Mouse (Mus musculus): Measurements from ENCODE around the gene Fam166b.

Gene Fam166b

GRCm38 (mm10) chr4:43428180-43428861 is 613 bp downstream of the Fam166b start:
- peak; percentile 35 for DNase-seq

DNA sequence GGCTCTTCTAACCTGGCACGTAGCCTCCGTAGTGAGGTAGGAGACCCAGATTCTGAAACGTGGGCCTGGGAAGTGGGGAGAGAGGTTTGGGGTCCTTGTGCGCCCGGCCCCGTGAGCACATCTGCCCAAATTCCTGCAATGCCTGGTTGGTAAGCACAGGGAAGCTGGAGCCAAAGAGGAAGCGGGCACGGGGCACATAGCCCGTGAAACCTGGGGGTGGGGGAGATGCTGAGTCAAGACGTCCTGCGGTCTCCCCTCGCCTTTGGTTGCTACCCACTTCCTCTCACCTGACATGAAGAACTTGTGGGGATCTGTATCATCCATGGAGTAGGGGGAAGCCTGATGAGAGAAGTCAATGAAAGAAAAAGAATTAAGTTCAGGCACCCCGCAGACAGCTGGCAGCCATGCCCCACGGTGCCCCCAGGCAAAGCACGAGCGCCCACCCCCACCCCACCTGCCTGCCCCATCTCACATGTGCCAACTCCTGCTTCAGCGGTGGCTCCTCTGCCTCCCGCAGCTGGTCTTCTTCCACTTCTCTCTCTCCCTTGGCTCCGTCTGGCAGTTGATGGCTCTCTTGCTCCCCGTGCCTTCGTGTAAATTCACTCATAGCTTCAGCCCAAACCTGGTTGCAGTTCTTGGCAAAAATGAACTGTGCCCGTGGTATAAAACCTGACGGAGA is 1.3 kb downstream of the Fam166b start:
- DNase-seq = peak; percentile 91

GRCm38 (mm10) chr4:43426487-43426886 is 2.4 kb downstream of the Fam166b start:
- DNase-seq = no peak

DNA sequence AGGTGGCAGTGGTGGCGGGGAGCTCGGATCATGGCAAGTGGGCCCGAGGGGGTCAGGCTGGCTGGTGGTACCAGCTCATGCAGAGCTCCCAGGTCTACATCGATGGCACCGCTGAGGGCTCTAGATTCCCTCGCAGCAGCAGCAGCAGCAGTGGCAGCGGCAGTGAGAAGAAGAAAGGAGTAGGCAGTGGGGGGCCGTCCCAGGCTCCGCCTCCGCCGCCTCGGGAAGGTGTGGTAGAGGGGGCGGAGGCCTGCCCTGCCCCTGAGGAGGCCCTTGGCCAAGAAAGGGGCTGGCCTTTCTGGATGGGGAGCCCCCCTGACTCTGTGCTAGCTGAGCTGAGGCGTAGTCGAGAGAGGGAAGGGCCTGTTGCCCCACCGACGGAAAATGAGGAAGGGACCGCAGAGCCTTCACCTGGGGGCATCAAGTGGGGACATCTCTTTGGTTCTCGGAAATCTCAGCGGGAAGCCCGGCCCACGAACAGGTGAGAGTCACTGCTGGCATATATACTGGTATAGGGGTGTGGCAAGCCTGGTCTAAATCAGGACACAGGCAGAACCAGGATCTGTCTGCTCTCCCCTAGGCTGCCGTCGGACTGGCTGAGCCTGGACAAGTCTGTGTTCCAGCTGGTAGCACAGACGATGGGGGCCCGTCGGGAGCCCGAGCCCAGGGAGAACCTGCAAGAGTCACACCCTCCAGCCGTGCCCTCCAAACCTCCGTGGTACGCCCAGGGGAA is 3.1 kb downstream of the Fam166b start:
- peak; percentile 64 for DNase-seq

DNA sequence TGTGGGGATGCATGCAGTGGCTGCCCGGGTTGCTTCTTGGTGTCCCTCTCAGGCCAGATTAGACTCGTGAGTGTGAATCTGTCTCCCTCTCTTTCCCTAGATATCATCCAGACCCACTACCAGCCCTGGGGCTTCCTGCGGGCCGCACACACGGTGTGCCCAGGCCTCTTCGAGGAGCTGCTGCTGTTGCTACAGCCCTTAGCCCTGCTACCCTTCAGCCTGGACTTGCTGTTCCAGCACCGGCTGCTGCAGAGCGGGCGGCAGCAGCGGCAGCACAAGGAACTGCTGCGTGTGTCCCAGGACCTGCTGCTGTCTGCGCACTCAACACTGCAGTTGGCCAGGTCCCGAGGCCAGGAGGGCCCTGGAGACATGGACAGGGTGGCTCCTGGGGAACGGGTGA is 3.7 kb downstream of the Fam166b start:
- no peak for DNase-seq

DNA sequence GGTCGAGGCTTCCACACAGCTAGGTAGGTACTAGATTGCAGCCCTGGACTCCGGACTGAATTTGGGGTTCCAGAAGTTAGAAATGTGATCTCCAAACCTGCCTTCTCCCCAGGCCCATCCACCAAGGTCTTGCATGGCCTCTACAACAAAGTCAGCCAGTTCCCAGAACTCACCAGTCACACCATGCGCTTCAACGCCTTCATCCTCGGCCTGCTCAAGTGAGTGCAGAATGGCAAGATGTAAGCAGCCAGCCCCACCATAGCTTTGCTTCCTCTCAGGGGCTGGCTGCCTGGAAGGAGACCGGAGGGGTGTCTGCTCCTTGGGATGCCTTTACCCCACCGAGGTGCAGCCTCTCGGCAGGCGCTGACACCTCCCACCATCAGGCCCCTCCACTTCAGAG is 4.9 kb downstream of the Fam166b start:
- no peak for DNase-seq

GRCm38 (mm10) chr4:43423267-43423934 is 5.5 kb downstream of the Fam166b start:
- no peak for DNase-seq

DNA sequence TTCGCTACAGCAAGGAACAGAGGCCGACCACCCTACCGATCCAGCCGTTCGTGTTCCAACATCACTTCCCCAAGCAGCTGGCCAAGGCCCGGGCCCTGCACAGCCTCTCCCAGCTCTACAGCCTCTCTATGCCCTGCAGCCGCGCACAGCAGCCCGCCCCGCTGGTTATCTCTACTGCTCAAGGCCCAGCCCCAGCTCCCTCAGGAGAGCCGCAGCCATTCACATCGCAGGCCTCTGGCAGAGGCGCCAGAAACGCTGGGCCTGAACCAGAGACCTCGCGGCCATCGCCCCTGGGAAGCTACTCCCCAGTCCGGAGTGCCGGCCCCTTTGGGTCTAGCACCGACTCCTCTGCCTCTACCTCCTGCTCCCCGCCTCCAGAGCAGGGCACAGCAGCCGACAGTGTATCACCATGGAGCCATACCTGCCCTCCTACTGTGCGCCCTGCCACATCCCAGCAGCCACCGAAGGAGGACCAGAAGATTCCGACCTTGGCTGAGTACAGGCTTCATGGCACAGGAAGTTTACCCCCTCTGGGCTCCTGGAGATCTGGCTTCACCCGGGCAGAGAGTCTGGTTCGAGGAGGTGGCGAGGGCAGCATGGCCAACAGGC is 7.2 kb downstream of the Fam166b start:
- DNase-seq = no peak

GRCm38 (mm10) chr4:43420305-43420704 is 8.6 kb downstream of the Fam166b start:
- peak; percentile 72 for DNase-seq

- no peak for DNase-seq
These were observed 9.1 kb downstream of the Fam166b start for GRCm38 (mm10) chr4:43419801-43420281.

- DNase-seq = no peak
These were observed 9.8 kb downstream of the Fam166b start for GRCm38 (mm10) chr4:43418973-43419656.

GRCm38 (mm10) chr4:43418450-43418849 is 10.5 kb downstream of the Fam166b start:
- no peak for DNase-seq

DNA sequence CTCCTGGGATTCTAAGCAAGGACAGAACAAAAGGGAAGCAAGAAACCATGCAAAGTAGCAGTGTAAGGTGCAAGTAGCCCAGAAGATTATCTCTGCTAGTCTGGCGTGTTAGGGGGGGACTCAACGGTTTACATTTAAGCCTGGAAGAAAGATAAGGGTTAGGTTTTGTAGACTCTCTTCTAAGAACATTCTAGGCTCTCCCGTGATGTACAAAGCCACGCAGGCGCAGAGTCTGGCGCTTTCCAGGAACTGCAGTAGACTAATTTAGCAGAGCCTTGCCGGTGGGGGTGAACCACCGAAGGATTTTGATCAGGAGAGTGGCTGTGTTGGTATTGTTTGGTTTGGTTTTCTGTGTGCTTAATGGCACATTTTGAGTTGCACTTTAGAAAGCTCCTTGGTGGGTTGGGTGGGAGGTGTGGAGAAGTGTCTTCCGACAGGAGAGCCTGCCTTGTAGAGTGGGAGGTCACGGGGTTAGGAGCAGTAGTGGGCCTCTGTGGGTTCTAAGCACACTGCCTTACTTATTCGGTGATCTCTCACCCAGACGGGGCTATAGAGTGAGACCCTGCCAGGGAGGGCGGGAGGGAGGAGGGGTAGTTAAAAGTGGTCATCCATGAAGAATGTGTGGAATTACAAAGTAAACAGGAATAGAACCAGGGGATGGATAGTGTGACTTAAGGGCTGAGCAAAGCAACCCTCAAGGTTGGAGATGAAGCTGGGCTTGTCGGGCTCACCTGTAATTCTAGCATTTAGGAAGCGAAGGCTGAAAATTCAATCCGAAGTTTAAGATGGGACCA is 11.5 kb downstream of the Fam166b start:
- no peak for DNase-seq

- DNase-seq = no peak
These were observed 12.9 kb downstream of the Fam166b start for GRCm38 (mm10) chr4:43416071-43416490.

- no peak for DNase-seq
These were observed 13.5 kb downstream of the Fam166b start for GRCm38 (mm10) chr4:43415221-43416070.

DNA sequence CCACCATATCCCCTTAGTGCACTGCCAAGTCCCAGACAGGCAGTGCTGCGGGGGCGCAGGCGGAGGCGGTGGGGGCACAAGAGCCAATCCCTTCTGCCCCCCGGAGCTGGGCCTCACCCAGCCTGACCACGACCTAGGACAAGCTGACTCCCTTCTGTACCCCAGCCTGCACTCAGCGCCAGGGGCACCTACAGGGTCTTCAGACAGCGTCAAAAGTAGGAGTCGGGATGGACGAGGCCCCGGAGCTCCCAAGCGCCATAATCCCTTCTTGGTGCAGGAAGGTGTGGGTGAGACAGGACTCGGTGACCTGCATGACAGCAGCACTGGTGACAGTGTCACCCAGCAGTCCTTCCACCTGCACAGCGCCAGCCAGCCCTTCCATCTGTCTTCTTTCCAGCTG is 14.2 kb downstream of the Fam166b start:
- DNase-seq = no peak

- no peak for DNase-seq
These were observed 21.6 kb downstream of the Fam166b start for GRCm38 (mm10) chr4:43407071-43407920.

DNA sequence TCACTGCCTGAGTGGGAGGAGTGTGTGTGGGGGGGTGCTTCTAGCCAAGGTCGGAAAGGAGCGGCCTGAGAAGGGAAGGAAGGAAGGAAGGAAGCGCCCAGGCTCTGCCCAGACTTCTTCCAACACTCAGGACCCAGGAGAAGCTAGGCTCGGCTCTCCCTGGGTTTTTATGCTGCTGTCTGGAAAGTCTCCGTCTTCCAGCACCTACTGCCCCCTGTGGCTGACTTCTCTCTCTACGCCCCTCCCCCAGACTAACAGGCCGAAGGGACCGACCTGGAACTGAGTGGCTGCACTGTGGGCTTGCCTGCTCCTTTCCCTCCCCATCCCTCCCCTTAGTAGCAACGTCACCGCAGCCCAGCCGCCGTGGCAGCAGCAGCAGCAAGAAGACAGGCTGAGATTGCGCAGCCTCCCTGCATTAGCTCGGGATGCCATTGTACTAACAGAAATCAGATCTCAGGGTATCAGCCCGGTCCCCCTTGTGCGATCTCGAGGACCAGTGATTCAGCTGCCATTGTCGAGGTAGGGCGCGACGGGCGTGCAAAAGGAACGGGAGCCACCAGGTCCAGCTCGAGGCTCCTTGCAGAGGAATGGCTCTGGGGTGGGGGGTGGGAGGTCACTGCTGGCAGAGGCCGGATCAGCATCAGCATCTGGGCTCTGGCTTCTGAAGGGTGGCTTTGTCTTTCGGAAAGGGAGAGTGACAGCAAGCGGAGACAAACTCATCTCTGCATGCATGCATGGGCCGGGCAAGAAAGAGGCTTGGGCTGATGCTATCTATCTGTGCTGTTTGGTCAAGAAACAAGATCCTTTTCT is 22.6 kb downstream of the Fam166b start:
- no peak for DNase-seq

Measured in thymus, postnatal 14 days (tissue).